Mouse (Mus musculus) liver, embryonic 16.5 days (tissue): ENCODE results near the gene Gm20431. TPM values are rescaled to one million over a fixed set of nuclear protein-coding genes. Genes with fewer than 3 reads are reported as not detected.

Experiments used
- ATAC-seq: fragments of 200-750 bp; cut with Nextera tagmentation; 2 replicates; pipeline ENCODE4 v1.8.0; 2017; ENCODE audit warnings: low read depth, mild to moderate bottlenecking, moderate number of reproducible peaks, moderate library complexity
- H3K27ac ChIP-seq: fragments of 300-500 bp; sonication (generic); 2 replicates; pipeline ENCODE4 v1.5.1; 2014; ENCODE audit warnings: mild to moderate bottlenecking, low read length
- H3K27me3 ChIP-seq: fragments of 300-500 bp; sonication (generic); 2 replicates; pipeline ENCODE4 v1.6.1; 2014; ENCODE audit warnings: low read depth, low read length, mixed read lengths; ENCODE audit not compliant: control insufficient read depth, insufficient read depth
- H3K36me3 ChIP-seq: fragments of 300-500 bp; sonication (generic); 2 replicates; pipeline ENCODE4 v1.6.1; 2014; ENCODE audit warnings: mild to moderate bottlenecking; ENCODE audit not compliant: control insufficient read depth, insufficient read depth
- H3K4me1 ChIP-seq: fragments of 300-500 bp; sonication (generic); 2 replicates; pipeline ENCODE4 v1.6.1; 2014; ENCODE audit warnings: low read depth, low read length, mixed read lengths; ENCODE audit not compliant: control insufficient read depth
- H3K4me2 ChIP-seq: fragments of 300-500 bp; sonication (generic); 2 replicates; pipeline ENCODE4 v1.6.1; 2014; ENCODE audit warnings: low read depth, low read length, mixed read lengths
- H3K4me3 ChIP-seq: fragments of 300-500 bp; sonication (generic); 2 replicates; pipeline ENCODE4 v1.5.1; 2014; ENCODE audit warnings: low read depth, mild to moderate bottlenecking, low read length
- H3K9ac ChIP-seq: fragments of 300-500 bp; sonication (generic); 2 replicates; pipeline ENCODE4 v1.6.1; 2014; ENCODE audit warnings: low read depth, low read length
- H3K9me3 ChIP-seq: fragments of 300-500 bp; sonication (generic); replicated peaks from 2 replicates; pipeline ENCODE4 v1.6.1; 2016; ENCODE audit warnings: low read length; ENCODE audit not compliant: control insufficient read depth
- WGBS: fragments of 180-500 bp; shearing (Covaris S2); extraction: QIAGEN DNeasy Blood & Tissue Kit; methylation state at CpG from one replicate; pipeline ENCODE4 v1.1.7; 2014; ENCODE audit not compliant: insufficient replicate concordance; 5-methylcytosine and 5-hydroxymethylcytosine counted together
- polyA plus RNA-seq: library from polyadenylated mRNA; unstranded; fragments of >200 nt; fragmentation: Nextera tagmentation; extraction: Ambion mirVana; gene quantifications from 2 replicates; pipeline ENCODE4 v1.2.1, GENCODE M21; 2015

The Gm20431 gene
- polyA plus RNA-seq, 1 experiment from 2014 or later = not detected

GRCm38 (mm10) chr2:167672212-167672685 lies 11.0 kb upstream of the Gm20431 start:
- Histone ChIP-seq H3K27ac (peak overlapping the region; percentile 88), H3K4me1 (peaks cover 26% of the 10 kb centered on the region), H3K27me3 (no peaks in the 10 kb centered on the region), H3K4me2 (peak overlapping the region; percentile 55), H3K9me3 (no peaks in the 10 kb centered on the region), H3K36me3 (no peaks in the 10 kb centered on the region), H3K9ac (peak overlapping the region; percentile 41), H3K4me3 (peak overlapping the region; percentile 43)
- peak; percentile 93 for ATAC-seq
- WGBS = 17% methylated on average over 13 of the region's 13 CpGs

- Histone ChIP-seq H3K4me2 (no peak overlapping the region), H3K36me3 (no peaks in the 10 kb centered on the region), H3K27me3 (no peaks in the 10 kb centered on the region), H3K4me3 (no peak overlapping the region), H3K27ac (peak overlapping the region; percentile 48), H3K9ac (peak overlapping the region; percentile 28), H3K4me1 (peaks cover 26% of the 10 kb centered on the region), H3K9me3 (no peaks in the 10 kb centered on the region)
- WGBS = 73% methylated on average over 5 of the region's 5 CpGs
- ATAC-seq = no peak
These were observed 9.9 kb upstream of the Gm20431 start for GRCm38 (mm10) chr2:167671101-167671633.

- ATAC-seq = no peak
- Histone ChIP-seq H3K27ac (no peak overlapping the region), H3K36me3 (no peaks in the 10 kb centered on the region), H3K9me3 (no peaks in the 10 kb centered on the region), H3K4me3 (no peak overlapping the region), H3K4me2 (no peak overlapping the region), H3K4me1 (peaks cover 26% of the 10 kb centered on the region), H3K27me3 (no peaks in the 10 kb centered on the region), H3K9ac (no peak overlapping the region)
- WGBS = 57% methylated on average over 4 of the region's 4 CpGs
These were observed 8.1 kb upstream of the Gm20431 start for GRCm38 (mm10) chr2:167669398-167669797.

- no peaks in the 10 kb centered on the region for H3K27me3 ChIP-seq
- H3K36me3 ChIP-seq = no peaks in the 10 kb centered on the region
- no peak overlapping the region for H3K27ac ChIP-seq
- H3K4me2 ChIP-seq = no peak overlapping the region
- no peak overlapping the region for H3K4me3 ChIP-seq
- whole genome bisulfite sequencing = 72% methylated on average over 5 of the region's 5 CpGs
- peaks cover 25% of the 10 kb centered on the region for H3K4me1 ChIP-seq
- H3K9me3 ChIP-seq = no peaks in the 10 kb centered on the region
- ATAC-seq = no peak
- H3K9ac ChIP-seq = no peak overlapping the region
These were observed 7.1 kb upstream of the Gm20431 start for GRCm38 (mm10) chr2:167668426-167668825.

GRCm38 (mm10) chr2:167665972-167666713 lies 4.8 kb upstream of the Gm20431 start:
- no peaks in the 10 kb centered on the region for H3K36me3 ChIP-seq
- no peak overlapping the region for H3K27ac ChIP-seq
- no peaks in the 10 kb centered on the region for H3K9me3 ChIP-seq
- H3K4me3 ChIP-seq = no peak overlapping the region
- H3K4me2 ChIP-seq = no peak overlapping the region
- no peaks in the 10 kb centered on the region for H3K27me3 ChIP-seq
- no peak for ATAC-seq
- peaks cover 8% of the 10 kb centered on the region for H3K4me1 ChIP-seq
- H3K9ac ChIP-seq = no peak overlapping the region
- 72% methylated on average over 18 of the region's 18 CpGs for WGBS

GRCm38 (mm10) chr2:167662713-167663112 lies 1.4 kb upstream of the Gm20431 start:
- no peak overlapping the region for H3K27ac ChIP-seq
- no peaks in the 10 kb centered on the region for H3K27me3 ChIP-seq
- H3K9ac ChIP-seq = no peak overlapping the region
- no peaks in the 10 kb centered on the region for H3K9me3 ChIP-seq
- WGBS = 37% methylated on average over 6 of the region's 6 CpGs
- no peak overlapping the region for H3K4me2 ChIP-seq
- no peak overlapping the region for H3K4me3 ChIP-seq
- H3K4me1 ChIP-seq = peaks cover 23% of the 10 kb centered on the region
- no peak for ATAC-seq
- H3K36me3 ChIP-seq = no peaks in the 10 kb centered on the region

GRCm38 (mm10) chr2:167660611-167660971 lies 705 bp downstream of the Gm20431 start:
- WGBS = 2% methylated on average over 12 of the region's 12 CpGs
- H3K4me2 ChIP-seq = peak overlapping the region; percentile 94
- H3K27me3 ChIP-seq = no peaks in the 10 kb centered on the region
- peak overlapping the region; percentile 93 for H3K9ac ChIP-seq
- H3K36me3 ChIP-seq = no peaks in the 10 kb centered on the region
- H3K27ac ChIP-seq = no peak overlapping the region
- ATAC-seq = no peak
- H3K4me3 ChIP-seq = peak overlapping the region; percentile 82
- no peaks in the 10 kb centered on the region for H3K9me3 ChIP-seq
- H3K4me1 ChIP-seq = peaks cover 23% of the 10 kb centered on the region

- Histone ChIP-seq H3K27ac (no peak overlapping the region), H3K4me3 (peak overlapping the region; percentile 82), H3K4me1 (peaks cover 23% of the 10 kb centered on the region), H3K27me3 (no peaks in the 10 kb centered on the region), H3K4me2 (peak overlapping the region; percentile 94), H3K36me3 (peaks cover 1% of the 10 kb centered on the region; the same call in 1 of the 2 replicates), H3K9me3 (no peaks in the 10 kb centered on the region), H3K9ac (peak overlapping the region; percentile 93)
- no peak for ATAC-seq
- WGBS = 36% methylated on average over 13 of the region's 13 CpGs
These were observed 1.3 kb downstream of the Gm20431 start for GRCm38 (mm10) chr2:167659847-167660610.
